Mouse (Mus musculus): ENCODE measurements at regions not wholly inside any gene's neighbourhood (a gene's known extent, or its start where the extent isn't known, plus 50 kb on each side); places are given as distances from the start of the nearest gene placed in this dataset.
"Not testable (repeated sequence)": the region's sequence is repeated elsewhere in the genome, so short reads cannot be mapped to it uniquely, and the experiment has no call there.

DNA sequence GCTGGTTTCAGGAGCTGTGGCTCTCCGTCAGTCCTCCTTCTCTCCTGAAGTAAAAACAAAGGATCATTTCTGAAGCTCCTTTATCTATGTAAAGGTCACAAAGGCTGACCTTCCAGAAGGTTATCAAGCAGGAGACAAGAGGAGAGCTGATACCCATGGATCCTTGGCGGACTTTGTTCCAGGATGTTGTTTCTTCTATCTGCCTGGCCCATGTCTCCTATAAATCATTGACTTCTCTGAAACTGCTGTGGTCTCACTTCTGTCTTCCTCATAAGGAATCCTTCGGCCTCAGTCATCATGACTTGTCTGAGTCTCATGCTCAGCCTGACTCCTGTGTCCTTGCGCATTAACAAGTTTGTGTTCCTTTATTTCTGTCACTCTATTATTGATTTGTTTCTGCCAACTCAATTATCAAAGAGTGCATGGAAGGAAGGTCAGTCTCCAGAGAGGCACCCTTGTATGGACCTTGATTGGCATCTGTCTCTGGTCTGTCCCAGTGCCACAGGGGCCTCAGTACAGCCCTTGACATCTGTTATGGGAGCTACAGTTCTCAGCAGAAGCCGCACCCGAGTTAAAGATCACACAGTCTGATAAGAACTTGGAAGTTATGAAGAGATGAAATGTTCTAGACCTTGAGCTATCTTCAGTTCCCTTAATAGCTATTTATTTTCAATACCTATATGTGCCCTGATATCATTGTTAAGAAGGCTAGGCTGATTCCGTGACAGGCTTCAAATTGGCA, 53.2 kb upstream of the Dazl start:
- ATAC-seq: no peak

GRCm38 (mm10) chr17:50353818-50354217, 60.4 kb upstream of the Dazl start:
- not testable (repeated sequence) for ATAC-seq

GRCm38 (mm10) chr17:50354357-50354756, 60.9 kb upstream of the Dazl start:
- ATAC-seq: no peak

DNA sequence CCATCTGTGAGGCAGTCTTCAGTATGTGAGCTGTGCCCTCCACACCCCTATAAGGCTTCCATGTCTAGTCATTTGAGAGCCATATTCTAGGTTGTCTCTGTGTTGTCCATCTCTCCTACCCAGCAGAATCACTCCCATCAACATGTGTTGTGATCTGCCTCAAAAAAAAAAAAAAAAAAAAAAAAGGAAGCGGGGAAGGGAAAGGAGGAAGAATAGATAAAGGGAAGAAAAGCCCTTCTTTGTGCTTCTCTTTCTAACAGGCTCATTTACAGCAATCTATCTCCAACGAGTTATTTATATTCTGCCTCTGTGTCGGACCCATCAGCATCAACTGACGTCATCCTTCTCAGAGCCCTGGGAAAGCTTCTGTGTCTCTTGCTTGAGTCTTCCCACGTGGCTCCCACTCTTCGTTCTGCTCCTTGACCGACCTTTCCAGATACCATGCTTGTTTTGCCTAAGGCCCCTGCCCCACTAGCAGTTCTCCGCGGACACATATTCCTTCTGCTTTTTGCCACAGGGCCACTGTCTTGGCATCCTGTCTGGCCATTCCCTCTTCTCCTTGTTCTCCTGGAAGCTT, 68.3 kb upstream of the Dazl start:
- no peak for ATAC-seq

DNA sequence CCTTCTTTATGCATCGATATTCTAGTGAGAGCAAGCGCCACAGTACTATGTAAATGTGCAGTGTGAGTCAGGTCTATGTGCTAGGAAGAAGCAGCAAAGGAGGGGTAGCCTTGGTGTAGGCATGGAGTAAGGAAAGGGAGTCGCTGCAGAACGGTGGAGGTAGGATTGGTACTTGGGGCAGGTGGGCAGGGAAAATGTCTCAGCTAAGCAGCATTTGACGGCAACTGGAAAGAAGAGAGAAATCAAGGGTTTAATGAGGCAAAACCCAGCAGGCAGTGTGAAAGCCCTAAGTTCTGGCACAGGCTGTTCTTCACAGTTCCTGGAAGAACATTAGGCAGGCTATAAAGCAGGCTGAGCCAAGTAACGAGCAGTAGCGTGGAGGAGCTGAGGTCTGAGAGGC, 72.0 kb upstream of the Dazl start:
- no peak for ATAC-seq

- ATAC-seq: no peak
Measured at GRCm38 (mm10) chr17:50366181-50366580, 72.7 kb upstream of the Dazl start.

DNA sequence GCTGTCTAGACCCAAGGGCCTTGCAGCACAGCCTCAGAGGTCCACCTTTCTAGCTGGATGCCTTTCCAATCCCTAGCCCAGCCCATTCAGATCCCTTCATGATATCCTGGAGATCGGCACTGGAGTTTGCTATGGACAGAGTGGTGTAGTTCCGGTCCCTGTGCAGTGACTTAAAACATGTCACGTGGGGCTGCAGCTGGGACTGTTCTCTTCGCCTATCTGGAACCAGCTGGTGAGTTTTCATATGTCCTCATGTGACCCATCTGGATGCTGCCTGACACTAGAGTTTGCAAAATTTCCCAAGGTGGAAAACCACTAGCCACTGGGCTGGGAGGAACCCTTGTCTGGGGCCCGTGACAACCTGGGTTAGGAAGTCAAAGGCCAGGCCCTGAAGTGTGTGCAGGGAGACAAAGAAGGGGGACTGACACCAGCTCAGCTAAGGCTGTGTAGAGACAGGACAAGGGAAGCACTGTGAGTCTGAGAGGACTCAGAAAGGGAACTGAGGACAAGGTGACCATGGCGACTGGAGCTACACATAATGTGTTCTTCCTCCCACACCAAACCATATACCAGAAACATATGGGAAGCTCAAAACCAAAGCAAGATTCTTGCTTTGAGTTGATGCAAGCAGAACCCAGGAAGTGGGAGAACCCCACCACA, 75.9 kb upstream of the Dazl start:
- ATAC-seq: no peak

GRCm38 (mm10) chr17:50370484-50370883, 77.0 kb upstream of the Dazl start:
- no peak for ATAC-seq

GRCm38 (mm10) chr17:50373496-50374141, 80.2 kb upstream of the Dazl start:
- no peak for ATAC-seq

- no peak for ATAC-seq
Measured at GRCm38 (mm10) chr17:50375465-50375864, 82.0 kb upstream of the Dazl start.

DNA sequence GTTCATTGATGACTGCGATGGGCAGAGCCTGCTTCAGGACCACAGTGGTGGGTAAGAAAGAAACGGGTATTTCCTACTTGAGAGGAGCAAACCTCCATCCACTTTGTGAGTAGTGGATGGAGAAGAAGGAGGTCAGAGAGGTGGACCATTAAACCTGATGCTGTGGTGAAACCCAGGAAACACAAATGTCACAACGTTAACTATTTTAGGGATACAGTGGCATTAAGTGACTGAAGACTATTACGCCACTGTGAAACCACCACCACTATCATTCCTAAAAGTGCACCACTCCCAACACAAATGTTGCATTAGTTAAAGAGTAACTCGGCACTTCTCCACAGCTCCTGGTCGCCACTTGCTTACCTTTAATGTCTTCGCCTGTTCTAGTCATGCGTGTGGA, 83.3 kb upstream of the Dazl start:
- no peak for ATAC-seq

- no peak for ATAC-seq
Measured at GRCm38 (mm10) chr17:50378141-50378727, 84.8 kb upstream of the Dazl start.

DNA sequence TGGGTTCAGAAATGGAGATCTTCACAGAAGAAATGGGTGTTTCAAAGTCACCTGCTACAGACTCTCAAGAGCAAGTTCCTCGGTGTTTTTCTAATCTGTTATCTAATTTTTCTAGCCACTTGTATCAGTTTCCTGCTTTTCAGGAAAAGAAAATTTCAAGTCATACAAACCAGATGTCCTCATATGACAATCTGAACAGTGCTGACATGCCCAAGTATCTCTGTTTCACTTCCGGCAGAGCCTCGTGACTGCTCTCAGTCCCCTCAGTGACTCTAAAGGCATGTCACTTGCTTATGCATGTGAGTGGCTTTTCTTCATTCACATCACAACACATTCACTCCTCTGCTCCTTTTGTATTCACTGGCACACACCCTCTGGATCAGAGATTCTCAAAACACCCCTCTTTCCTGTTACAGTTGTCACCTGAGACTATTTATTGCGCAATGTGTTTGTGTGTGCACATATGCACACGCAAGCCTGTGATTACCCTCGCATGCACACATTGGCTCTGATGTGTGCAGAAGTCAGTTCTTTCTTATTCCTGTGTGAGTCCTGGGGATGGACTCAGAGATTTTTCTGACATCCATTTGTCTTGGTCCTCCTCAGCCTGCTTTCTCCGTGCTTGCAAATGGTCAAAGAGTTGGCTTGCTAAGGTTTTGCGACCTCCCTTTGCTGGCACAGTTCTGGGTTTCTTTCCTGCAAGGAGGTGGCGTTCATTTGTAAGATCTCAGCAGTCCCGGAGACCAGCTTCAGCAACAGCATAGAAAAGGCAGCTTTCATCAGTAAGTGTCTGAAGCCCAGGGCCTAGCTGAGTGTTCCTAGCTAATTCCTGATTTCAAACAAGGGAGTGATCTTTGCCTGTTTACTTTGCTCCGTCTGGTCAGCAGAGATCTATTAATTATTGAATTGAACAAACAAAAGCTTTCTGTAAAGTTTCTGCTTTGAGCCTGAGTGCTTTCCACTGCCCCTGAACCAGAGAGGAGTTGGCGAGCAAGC, 95.6 kb upstream of the Dazl start:
- ATAC-seq: peak; percentile 52

DNA sequence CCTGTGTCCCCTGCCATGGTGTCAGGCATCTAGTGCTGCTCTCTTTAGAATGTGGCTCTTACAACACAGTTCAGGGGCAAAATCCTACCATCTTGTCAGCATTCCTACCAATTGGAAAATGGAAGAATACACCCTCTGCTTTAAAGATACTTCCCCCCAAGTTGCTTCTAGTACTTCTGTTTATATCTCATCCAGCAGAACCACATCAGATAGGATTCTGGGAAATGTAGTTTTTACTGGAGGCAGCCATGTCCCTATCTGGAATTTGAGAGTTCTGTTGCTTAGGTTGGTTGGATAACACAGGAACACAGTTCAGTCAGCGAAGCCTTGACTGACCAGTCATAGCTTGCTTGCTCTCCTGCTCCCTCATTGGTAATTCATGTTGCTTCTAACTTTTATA, 96.7 kb upstream of the Dazl start:
- no peak for ATAC-seq

GRCm38 (mm10) chr17:50391207-50391606, 97.8 kb upstream of the Dazl start:
- ATAC-seq: no peak

DNA sequence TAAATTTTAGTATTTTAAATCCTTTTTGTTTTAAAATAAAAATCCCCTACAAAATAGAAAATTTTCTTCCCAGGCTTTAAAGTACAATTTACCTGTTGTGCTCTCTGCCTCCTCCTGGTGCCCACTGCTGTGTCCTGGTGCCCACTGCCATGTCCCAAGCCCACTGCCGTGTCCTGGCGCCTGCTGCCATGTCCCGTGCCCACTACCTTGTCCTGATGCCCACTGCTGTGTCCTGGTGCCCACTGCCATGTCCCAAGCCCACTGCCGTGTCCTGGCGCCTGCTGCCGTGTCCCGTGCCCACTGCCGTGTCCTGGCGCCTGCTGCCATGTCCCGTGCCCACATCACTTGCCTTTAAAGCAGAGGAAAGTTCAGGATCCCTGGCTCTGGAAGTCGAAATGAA, 98.6 kb upstream of the Dazl start:
- ATAC-seq: no peak

- ATAC-seq: no peak
Measured at GRCm38 (mm10) chr17:50392428-50392827, 99.0 kb upstream of the Dazl start.

- no peak for ATAC-seq
Measured at GRCm38 (mm10) chr17:50392966-50393365, 99.5 kb upstream of the Dazl start.

- no peak for ATAC-seq
Measured at GRCm38 (mm10) chr17:50393698-50394097, 100.3 kb upstream of the Dazl start.

- ATAC-seq: no peak
Measured at GRCm38 (mm10) chr17:50394801-50395200, 101.4 kb upstream of the Dazl start.

DNA sequence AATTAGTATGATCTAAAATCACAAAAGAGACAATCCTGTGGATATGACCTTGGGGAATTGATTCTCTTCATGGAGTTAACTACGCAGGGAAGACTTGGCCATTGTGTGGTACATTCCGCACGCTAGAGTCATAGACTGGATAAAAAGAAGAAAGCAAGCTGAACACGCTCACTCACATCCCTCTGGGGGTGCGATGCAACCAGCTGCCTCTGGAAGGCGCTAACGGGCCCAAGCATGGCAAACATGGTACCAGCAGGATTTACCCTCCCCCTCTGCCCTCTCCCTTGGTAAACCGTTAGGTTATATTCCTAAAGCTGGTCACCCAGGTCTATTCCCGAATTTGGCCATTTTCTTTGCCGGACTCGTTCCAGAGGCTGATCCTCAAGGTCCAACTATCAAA, 102.2 kb upstream of the Dazl start:
- no peak for ATAC-seq

- ATAC-seq: no peak
Measured at GRCm38 (mm10) chr17:50397324-50397723, 103.9 kb upstream of the Dazl start.

All from inflammation-experienced regulatory T-cells, adult 6 months (primary cell).